Mouse (Mus musculus): ENCODE data around the gene Nav2.

Nav2 gene

GRCm38 (mm10) chr7:48908521-48909341 lies at the start of gene Nav2:
Nav2 (plus strand) TSS chr7:48908716.
- DNase-seq, result no peak

GRCm38 (mm10) chr7:48859362-48859761 lies 49.2 kb upstream of the Nav2 start:
- DNase-seq, result no peak

- DNase-seq, result no peak
These were observed 47.6 kb upstream of the Nav2 start for GRCm38 (mm10) chr7:48860948-48861347.

- DNase-seq, result no peak
These were observed 46.7 kb upstream of the Nav2 start for GRCm38 (mm10) chr7:48861796-48862195.

- DNase-seq, result no peak
These were observed 44.3 kb upstream of the Nav2 start for GRCm38 (mm10) chr7:48864199-48864598.

- no peak for DNase-seq
These were observed 43.7 kb upstream of the Nav2 start for GRCm38 (mm10) chr7:48864671-48865458.

GRCm38 (mm10) chr7:48867576-48867975 lies 40.9 kb upstream of the Nav2 start:
- no peak for DNase-seq

GRCm38 (mm10) chr7:48870144-48870543 lies 38.4 kb upstream of the Nav2 start:
- no peak for DNase-seq

GRCm38 (mm10) chr7:48870579-48871180 lies 37.8 kb upstream of the Nav2 start:
- DNase-seq, result no peak

- no peak for DNase-seq
These were observed 37.2 kb upstream of the Nav2 start for GRCm38 (mm10) chr7:48871292-48871691.

GRCm38 (mm10) chr7:48875096-48875495 lies 33.4 kb upstream of the Nav2 start:
- no peak for DNase-seq

- DNase-seq, result peak; percentile 50
These were observed 32.0 kb upstream of the Nav2 start for GRCm38 (mm10) chr7:48876526-48876925.

GRCm38 (mm10) chr7:48877786-48878390 lies 30.6 kb upstream of the Nav2 start:
- DNase-seq, result no peak

GRCm38 (mm10) chr7:48879574-48879973 lies 28.9 kb upstream of the Nav2 start:
- DNase-seq, result no peak

GRCm38 (mm10) chr7:48880591-48881481 lies 27.7 kb upstream of the Nav2 start:
- DNase-seq, result peak; percentile 80

GRCm38 (mm10) chr7:48881486-48881885 lies 27.0 kb upstream of the Nav2 start, which contains the start of gene E2f8:
E2f8 (minus strand) TSS chr7:48881596.
- DNase-seq, result peak; percentile 16

GRCm38 (mm10) chr7:48881971-48882609 lies 26.4 kb upstream of the Nav2 start:
- DNase-seq, result no peak

GRCm38 (mm10) chr7:48883525-48884265 lies 24.8 kb upstream of the Nav2 start:
- DNase-seq, result no peak

- DNase-seq, result no peak
These were observed 24.3 kb upstream of the Nav2 start for GRCm38 (mm10) chr7:48884266-48884611.

- no peak for DNase-seq
These were observed 20.5 kb upstream of the Nav2 start for GRCm38 (mm10) chr7:48887973-48888372.

- no peak for DNase-seq
These were observed 19.8 kb upstream of the Nav2 start for GRCm38 (mm10) chr7:48888751-48889150.

Measured in cerebellum, adult 8-10 months (tissue).